Mouse (Mus musculus): ENCODE measurements around the gene Mrpl32.

The Mrpl32 gene

GRCm38 (mm10) chr13:14612926-14613529, at the start of gene Mrpl32, which contains the start of gene Psma2:
TSS of gene Mrpl32 (minus strand) at chr13:14613165.
TSS of gene Psma2 (plus strand) at chr13:14613240.
- DNase-seq (ENCODE audit: low read depth, low spot score) = peak; percentile 96

- peak; percentile 75 for DNase-seq (ENCODE audit: low read depth, low spot score)
Observed at GRCm38 (mm10) chr13:14649301-14649700, 36.3 kb upstream of the Mrpl32 start.

- no peak for DNase-seq (ENCODE audit: low read depth, low spot score)
Observed at GRCm38 (mm10) chr13:14639998-14640397, 27.0 kb upstream of the Mrpl32 start.

GRCm38 (mm10) chr13:14629726-14630641, 17.0 kb upstream of the Mrpl32 start, which contains the start of gene AW209491:
TSS of gene AW209491 (plus strand) at chr13:14630154.
- DNase-seq (ENCODE audit: low read depth, low spot score) = peak; percentile 96

GRCm38 (mm10) chr13:14618724-14619123, 5.8 kb upstream of the Mrpl32 start:
- DNase-seq (ENCODE audit: low read depth, low spot score) = peak; percentile 71

- peak; percentile 35 for DNase-seq (ENCODE audit: low read depth, low spot score)
Observed at GRCm38 (mm10) chr13:14613553-14613952, 588 bp upstream of the Mrpl32 start.

- no peak for DNase-seq (ENCODE audit: low read depth, low spot score)
Observed at GRCm38 (mm10) chr13:14612463-14612862, 502 bp downstream of the Mrpl32 start.

GRCm38 (mm10) chr13:14607616-14608015, 5.3 kb downstream of the Mrpl32 start:
- no peak for DNase-seq (ENCODE audit: low read depth, low spot score)

GRCm38 (mm10) chr13:14602744-14603143, 10.2 kb downstream of the Mrpl32 start:
- no peak for DNase-seq (ENCODE audit: low read depth, low spot score)

GRCm38 (mm10) chr13:14580392-14580791, 32.6 kb downstream of the Mrpl32 start:
- DNase-seq (ENCODE audit: low read depth, low spot score) = no peak

GRCm38 (mm10) chr13:14574128-14574527, 38.8 kb downstream of the Mrpl32 start:
- no peak for DNase-seq (ENCODE audit: low read depth, low spot score)

- peak; percentile 86 for DNase-seq (ENCODE audit: low read depth, low spot score)
Observed at GRCm38 (mm10) chr13:14561336-14561735, 51.6 kb downstream of the Mrpl32 start.

All from 3T3-L1 (cell line).